Mouse (Mus musculus): Measurements from ENCODE around the gene Bach2. TPM values are rescaled to one million over a fixed set of nuclear protein-coding genes. Genes with fewer than 3 reads are reported as not detected.

Gene Bach2
- total RNA-seq, 1 experiment from 2014 or later = 98.9 TPM

DNA sequence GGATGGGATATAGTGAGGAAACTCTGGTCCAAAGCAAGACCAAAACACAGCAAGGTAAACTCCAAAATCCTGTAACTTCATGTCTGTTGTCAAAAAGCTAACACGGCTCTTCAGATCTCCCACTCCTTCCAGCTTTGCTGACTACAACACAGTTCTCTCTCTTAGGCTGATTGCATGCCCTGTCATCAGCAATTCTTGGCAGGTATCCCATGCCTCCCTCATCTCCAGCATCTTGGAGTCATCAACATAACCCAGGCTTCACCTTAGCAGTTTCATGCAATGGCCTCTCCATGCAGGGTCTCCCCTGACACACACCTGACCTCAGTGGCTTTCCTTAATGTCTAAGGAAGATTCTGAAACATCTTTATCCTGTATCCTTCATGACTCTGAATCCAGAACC, 310.5 kb downstream of the Bach2 start:
- ATAC-seq (ENCODE audit: extremely low read depth, insufficient number of reproducible peaks, low FRiP score, poor library complexity, severe bottlenecking) = no peak

DNA sequence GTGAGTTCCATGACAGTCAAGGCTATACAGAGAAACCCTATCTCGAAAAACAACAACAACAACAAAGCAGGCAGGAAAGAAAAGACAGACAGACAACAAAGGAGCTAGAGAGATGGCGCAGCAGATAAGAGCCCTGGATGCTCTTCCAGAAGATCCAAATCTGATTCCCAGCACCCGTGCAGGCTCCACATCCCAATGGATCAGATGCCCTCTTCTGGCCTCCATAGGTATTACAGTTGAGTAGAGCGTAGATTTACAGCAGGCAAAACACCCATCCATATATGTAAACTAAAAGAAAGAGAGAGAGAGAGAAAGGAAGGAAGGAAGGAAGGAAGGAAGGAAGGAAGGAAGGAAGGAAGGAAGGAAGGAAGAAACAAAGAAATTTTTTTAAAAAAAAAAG, 312.7 kb downstream of the Bach2 start:
- ATAC-seq (ENCODE audit: extremely low read depth, insufficient number of reproducible peaks, low FRiP score, poor library complexity, severe bottlenecking) = no peak

DNA sequence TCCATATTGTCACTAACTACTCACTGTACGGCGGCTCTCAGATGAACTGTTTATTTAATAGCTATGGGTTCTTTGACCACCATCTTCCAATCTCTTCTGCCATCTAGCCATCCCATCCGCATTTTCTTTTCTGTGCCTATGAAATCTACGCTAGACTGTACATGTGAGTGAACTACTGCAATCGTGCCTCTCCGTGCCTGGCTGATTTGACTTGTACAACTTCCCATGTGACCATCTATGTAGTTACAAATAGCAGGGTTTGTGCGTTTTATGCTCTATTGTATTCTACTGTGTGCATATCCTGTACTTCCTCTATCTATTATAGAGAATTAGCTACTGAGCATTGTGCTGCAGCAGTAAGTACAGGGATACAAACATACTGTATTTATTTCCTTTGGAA, 316.9 kb downstream of the Bach2 start:
- peak; percentile 50; the same call in 1 of the 2 replicates for ATAC-seq (ENCODE audit: extremely low read depth, insufficient number of reproducible peaks, low FRiP score, poor library complexity, severe bottlenecking)

DNA sequence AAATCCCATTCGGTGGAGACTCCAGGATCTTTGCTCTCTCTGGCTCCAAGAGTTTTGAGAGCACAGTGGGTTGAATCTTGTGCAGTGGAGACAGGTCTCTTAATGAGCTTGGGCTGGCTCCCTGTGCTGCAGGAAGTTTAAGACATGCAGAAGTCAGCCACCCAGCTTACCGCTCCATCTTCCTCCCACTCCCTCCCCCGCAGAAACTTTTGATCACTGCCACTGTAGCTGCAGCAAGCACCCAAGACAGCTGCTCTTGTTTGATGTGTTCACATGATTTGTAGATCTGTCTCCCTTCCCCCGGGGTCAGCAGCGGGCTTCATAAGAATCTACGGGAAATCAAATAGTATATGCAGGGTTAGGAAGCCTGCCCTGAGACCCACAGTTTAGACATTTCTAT, 321.6 kb downstream of the Bach2 start:
- peak; percentile 27; the same call in 1 of the 2 replicates for ATAC-seq (ENCODE audit: extremely low read depth, insufficient number of reproducible peaks, low FRiP score, poor library complexity, severe bottlenecking)

DNA sequence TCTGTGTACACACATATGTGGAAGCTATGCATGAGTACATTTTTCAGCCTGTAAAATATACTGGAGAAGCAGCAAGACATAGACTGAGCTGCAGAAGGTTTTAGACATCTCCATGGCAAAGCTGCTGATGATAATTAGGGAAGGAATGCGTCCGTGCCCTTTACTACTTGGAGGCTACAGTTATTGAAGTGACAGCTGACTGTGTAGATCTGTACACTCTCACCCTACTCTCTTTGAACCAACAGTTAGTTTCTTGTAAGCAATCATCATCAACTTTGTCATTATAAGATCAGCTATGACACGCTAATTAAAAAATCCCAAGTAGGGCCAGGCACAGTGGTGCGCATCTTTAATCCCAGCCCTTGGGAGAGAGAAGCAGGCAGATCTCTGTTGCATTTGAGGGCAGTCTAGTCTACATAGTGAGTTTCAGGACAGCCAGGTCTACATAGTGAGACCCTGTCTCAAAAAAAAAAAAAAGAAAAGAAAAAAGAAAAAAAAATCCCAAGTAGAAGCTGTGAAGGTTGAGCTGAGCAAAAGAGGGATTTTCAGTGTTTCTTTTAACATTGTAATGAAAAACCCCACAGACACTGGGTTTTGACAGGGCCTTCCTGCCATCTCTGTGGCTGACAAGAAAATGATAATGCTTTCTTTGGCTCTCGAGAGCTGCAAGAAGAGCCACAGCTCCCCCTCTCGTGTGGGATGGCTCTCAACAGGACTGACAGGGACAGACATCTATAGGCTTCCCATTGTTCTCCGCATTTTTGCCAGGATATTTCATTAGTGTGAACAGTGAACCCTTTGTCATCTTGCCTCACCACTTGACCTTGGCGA, 322.3 kb downstream of the Bach2 start:
- ATAC-seq (ENCODE audit: extremely low read depth, insufficient number of reproducible peaks, low FRiP score, poor library complexity, severe bottlenecking) = no peak

DNA sequence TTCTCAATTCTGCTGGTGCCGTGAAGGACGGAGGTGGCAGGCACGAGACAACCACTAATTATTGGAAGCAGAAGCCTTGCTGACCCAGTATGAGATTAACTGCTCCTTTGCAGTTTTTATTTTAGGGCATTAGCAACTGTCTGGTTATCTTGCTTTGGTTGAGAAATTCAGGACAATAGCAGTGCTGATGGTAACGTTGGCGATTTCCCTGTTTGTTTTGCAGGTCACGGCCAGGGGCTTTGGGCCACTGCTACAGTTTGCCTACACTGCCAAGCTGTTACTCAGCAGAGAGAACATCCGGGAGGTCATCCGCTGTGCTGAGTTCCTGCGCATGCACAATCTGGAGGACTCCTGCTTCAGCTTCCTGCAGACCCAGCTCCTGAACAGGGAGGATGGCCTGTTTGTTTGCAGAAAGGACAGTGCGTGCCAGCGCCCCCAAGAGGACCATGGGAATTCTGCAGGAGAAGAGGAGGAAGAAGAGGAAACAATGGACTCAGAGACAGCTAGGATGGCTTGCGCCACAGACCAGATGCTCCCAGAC, 323.0 kb downstream of the Bach2 start:
- ATAC-seq (ENCODE audit: extremely low read depth, insufficient number of reproducible peaks, low FRiP score, poor library complexity, severe bottlenecking) = no peak

DNA sequence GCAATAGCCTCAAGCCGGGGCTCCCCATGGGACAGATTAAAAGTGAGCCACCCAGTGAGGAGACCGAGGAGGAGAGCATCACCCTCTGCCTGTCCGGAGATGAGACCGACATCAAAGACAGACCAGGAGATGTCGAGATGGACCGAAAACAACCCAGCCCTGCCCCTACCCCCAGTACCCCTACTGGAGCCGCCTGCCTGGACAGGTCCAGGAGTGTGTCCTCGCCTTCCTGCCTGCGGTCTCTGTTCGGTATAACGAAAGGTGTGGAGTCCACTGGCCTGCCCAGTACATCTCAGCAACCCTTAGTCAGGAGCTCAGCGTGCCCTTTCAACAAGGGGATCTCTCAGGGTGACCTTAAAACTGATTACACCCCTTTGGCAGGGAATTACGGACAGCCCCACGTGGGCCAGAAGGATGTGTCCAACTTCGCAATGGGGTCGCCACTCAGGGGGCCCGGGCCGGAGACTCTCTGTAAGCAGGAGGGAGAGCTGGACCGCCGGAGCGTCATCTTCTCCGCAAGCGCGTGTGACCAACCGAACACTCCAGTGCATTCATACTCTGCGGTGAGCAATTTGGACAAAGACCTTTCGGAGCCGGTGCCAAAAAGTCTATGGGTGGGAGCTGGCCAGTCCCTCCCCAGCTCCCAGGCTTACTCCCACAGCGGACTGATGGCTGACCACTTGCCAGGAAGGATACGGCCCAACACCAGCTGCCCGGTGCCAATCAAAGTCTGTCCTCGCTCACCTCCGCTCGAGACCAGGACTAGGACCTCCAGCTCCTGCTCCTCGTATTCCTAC, 323.9 kb downstream of the Bach2 start:
- ATAC-seq (ENCODE audit: extremely low read depth, insufficient number of reproducible peaks, low FRiP score, poor library complexity, severe bottlenecking) = no peak

DNA sequence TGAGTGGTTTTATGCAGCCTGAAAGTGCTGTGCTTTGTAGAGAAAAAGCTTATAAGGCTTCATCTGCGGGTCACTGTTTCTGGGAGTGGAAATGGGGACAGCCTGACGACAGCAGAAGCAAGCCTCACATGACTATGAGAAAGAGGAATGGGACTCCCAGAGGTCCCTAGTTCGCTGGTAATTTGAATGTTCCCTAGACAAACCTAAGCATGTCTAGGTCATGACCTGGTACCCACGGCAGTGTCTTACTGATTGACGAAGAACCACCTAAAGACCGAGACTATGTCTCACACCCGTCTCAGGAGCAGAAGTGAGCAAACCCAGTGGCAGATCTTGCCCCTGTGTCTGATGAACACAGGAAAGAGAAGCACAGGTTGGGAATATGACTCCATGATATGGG, 325.8 kb downstream of the Bach2 start:
- ATAC-seq (ENCODE audit: extremely low read depth, insufficient number of reproducible peaks, low FRiP score, poor library complexity, severe bottlenecking) = no peak; the same call in 1 of the 2 replicates

DNA sequence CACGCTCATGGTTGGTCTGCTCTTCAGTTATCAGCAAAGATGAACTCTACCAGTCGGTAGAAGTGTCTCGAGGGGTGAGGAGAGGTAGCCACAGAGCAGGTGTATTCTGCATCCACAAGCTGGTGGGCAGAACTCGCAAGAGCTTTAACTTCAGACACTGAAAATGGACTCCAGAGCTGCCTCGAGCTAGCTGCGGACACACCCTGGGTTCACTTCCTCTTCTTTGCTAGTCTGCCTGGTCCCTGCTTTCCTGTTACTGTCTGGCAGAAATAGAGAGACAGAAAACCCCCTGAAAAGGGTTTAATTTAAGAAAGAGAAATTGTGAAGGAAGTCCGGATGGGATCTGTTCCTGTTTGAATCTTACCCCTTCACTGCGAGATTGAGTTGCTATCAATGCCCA, 326.3 kb downstream of the Bach2 start:
- ATAC-seq (ENCODE audit: extremely low read depth, insufficient number of reproducible peaks, low FRiP score, poor library complexity, severe bottlenecking) = peak; percentile 69; the same call in 1 of the 2 replicates

DNA sequence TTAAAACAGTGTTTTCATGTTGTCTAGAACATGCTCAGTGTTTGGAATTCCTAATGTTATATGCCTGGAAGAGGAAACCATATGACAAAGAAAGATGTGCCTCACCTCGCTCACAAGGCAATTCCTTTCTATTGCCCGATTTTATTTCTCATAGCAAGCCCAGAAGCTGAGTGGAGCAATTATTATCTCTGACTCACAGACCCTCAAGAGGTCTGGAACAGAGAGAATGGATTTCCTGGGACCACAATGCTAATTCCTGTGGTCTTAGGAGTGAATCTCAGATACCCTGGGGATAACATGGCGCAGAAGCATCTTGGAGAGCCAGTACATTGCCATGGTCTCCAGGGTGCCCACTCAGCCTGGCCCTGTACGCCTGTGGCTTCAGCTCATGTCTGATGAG, 330.4 kb downstream of the Bach2 start:
- no peak for ATAC-seq (ENCODE audit: extremely low read depth, insufficient number of reproducible peaks, low FRiP score, poor library complexity, severe bottlenecking)

DNA sequence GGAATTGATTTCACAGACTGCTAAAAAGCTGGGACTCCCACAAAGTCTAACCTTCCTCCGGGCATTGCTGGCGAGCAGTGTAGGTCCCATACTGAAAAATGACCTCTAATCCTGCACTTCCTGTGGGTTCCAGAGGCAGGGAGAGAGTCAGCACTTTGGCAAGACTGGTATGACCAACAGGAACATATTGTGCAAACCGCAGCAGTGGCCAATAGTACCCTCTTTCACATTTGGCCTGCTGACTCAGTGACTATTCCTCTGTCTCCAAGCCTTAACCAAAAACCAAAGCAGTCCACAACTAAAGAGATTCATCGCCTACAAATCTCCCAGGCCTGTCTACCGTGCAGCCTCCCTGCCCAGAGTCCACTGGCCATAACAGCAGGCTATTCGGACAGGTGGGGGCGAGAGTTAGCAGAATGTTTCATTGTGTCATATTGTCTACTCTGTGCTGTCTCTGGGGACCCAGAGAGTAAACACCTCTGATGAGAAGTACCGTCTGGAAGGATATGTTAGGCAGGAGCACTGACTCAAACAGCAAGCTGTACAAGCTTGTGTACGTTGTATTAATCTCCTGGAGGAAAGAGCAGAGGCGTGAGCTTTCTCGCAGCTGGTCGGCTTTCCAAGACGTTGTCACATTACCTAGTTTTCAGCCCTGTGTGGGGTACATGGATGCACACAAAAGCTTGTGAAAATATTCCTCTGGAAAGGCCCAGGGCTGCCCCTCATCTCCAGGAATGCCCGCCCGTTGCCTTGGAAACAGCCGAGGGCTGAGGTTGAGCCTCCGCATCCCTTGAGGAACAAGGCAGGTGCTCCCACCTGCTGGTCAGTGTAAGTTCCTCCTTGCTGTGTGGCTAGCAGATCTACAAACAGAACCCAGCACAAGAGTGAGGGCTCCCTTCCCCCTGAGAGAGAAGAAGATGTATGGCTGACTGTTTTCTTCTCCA, 331.7 kb downstream of the Bach2 start:
- no peak for ATAC-seq (ENCODE audit: extremely low read depth, insufficient number of reproducible peaks, low FRiP score, poor library complexity, severe bottlenecking)

DNA sequence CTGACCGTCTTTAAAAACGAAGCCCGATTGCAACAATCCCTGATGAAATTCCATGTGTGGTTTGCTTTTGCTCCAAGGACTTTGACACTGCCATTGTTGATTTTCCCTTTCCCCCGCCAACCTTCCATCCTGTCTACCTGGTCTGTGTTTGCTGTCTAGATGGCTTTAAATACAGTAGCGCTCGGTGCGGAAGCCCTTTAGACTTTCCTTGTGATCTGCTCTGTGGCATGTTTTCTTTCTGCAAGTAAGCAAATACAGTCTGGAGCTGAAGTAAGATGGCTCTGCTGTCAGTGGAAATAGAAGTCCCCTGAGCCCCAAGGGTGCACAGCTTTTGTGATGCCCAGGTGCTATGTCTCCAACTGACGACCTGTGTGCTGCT, 332.3 kb downstream of the Bach2 start:
- ATAC-seq (ENCODE audit: extremely low read depth, insufficient number of reproducible peaks, low FRiP score, poor library complexity, severe bottlenecking) = no peak

DNA sequence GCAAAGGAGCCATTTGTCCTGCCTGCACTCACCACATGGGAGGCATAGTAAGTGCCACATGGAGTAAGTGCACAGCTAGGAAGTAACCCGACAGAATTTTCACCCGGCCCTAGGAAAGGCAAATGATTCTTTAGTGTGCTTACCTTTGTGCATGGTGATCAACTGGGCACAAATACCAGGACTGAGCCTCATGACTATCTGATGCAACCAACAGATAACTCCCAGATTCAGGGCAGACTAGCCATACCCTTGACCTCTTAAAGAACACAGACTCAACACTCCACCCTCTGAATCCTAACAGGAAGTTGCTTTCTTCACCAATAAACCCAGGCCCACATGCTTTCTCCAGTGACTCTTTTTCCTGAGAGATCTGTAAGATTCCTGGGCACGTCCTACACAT, 332.8 kb downstream of the Bach2 start:
- no peak for ATAC-seq (ENCODE audit: extremely low read depth, insufficient number of reproducible peaks, low FRiP score, poor library complexity, severe bottlenecking)

DNA sequence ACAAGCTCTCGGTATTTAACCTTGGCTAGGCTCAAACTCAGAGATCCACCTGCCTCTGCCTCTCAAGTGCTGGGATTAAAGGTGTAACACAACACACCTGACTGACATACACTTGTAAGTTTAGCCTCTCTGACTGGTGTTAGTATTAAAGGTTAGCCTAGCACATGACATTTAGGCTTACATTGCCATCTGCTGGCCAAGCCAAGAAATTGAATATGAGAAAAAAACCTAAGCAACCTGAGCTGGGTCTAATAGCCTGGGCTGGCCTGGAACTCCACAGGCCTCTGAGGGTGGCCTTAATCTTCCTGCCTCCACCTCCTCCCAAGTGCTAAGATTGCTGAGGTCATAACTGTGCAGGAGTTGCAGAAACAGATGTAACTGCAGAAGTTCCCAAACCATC, 333.5 kb downstream of the Bach2 start:
- peak; percentile 53; the same call in 1 of the 2 replicates for ATAC-seq (ENCODE audit: extremely low read depth, insufficient number of reproducible peaks, low FRiP score, poor library complexity, severe bottlenecking)

DNA sequence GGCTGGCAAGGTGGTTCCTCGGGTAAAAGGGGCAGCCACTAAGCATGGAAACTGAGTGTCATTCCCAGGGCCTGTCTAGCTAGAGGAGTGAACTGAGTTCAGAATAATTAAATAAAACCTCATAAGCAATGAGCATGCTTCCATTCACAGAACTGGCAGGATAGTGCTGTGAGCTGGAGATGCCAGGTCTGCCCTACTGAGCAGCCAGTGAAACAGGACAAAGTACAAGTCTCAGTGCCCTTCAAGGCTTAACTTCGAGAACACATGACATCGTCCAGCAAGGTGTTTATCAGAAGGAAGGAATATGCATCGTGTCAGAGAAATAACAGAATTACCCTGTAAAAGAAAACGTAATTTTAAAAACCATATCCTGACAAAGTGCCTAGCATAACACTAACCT, 335.0 kb downstream of the Bach2 start:
- ATAC-seq (ENCODE audit: extremely low read depth, insufficient number of reproducible peaks, low FRiP score, poor library complexity, severe bottlenecking) = no peak

DNA sequence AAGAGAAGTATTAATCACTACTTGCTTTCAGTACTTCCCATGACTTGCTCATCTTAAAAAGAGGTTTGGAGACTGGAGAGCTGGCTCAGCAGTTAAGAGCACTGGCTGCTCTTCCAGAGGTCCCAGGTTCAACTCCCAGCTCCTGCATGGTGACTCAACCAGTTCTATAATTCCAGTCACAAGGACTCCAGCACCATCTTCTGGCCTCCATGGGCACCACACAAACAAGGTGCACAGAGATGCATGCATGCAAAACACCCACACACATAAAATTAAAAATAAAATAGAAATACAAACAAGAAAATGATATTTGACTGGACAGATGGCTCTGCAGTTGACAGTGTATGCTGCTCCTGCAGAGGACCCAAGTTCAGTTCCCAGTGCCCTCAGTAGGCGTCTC, 336.0 kb downstream of the Bach2 start:
- ATAC-seq (ENCODE audit: extremely low read depth, insufficient number of reproducible peaks, low FRiP score, poor library complexity, severe bottlenecking) = no peak

DNA sequence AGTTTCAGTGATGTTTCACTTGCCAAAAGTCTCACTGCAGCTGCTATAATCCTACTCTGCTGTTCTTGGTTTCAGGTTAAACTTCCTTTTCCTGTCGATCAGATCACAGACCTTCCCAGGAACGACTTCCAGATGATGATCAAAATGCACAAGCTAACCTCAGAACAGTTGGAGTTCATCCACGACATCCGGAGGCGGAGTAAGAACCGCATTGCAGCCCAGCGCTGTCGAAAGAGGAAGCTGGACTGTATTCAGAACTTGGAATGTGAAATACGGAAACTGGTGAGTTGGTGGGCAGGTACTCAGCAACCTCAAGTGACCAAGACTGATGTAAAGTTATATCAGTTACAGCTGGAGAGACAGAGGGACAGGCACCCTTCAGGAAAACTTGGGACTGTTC, 336.6 kb downstream of the Bach2 start:
- peak; percentile 23; the same call in 1 of the 2 replicates for ATAC-seq (ENCODE audit: extremely low read depth, insufficient number of reproducible peaks, low FRiP score, poor library complexity, severe bottlenecking)

DNA sequence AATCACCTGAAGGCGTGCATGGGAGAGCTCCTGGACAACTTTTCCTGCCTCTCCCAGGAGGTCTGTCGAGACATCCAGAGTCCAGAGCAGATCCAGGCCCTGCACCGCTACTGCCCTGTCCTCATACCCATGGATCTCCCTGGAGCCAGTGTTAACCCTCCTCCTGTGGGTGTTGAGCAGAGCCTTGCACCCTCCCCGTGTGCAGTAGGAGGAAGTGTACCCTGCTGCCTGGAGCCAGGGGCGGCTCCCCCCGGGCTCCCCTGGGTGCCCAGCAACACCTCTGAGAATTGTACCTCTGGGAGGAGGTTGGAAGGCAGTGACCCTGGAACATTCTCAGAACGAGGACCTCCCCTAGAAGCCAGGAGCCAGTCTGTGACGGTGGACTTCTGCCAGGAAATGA, 341.2 kb downstream of the Bach2 start:
- ATAC-seq (ENCODE audit: extremely low read depth, insufficient number of reproducible peaks, low FRiP score, poor library complexity, severe bottlenecking) = no peak

DNA sequence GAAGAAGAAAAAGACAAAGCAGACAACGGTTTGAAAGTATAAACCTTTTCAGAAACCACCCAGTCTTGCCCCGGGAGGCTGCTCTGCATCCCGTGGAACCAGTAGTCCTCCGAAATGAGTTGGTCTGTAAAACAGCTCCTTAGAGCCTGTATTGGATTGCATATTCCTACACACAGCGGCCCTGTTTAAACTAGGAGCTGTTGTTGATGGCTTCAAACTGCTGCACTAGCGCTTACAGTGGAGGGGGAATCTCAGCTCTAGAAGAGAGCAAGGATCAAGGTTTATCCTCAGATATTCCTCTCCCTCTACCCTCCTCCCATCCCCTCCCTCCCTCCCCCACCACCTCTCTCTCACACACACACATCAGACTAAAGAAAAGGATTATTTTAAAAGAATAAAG, 345.6 kb downstream of the Bach2 start:
- ATAC-seq (ENCODE audit: extremely low read depth, insufficient number of reproducible peaks, low FRiP score, poor library complexity, severe bottlenecking) = no peak

Measured in neutrophil, adult 5-6 weeks (primary cell).